Mouse (Mus musculus) lung, postnatal 10 days (tissue): ENCODE measurements around the gene Slc38a10.

Experiments used
- DNase-seq: peaks from one replicate; pipeline ENCODE4 v3.0.0; 2021

The Slc38a10 gene

DNA sequence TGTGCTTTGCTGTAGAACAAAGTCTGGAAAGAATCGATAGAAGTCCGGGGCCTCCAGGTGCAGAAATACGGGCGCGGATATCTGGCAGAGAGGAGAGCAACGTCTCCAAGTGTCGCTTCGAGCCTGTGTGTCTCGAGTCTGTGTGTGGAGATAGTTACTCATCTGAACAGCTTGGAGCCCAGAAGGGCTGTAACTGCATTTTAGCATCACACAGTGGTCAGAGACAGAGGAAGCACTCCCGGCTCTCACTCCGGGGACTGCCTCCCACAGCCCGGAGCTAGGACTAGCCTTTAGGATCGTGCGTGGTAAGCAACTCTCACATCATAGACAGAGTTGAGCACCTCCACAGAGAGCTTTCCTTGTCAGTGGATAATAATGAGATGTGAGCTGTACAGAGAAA, 22.1 kb upstream of the Slc38a10 start:
- no peak for DNase-seq

DNA sequence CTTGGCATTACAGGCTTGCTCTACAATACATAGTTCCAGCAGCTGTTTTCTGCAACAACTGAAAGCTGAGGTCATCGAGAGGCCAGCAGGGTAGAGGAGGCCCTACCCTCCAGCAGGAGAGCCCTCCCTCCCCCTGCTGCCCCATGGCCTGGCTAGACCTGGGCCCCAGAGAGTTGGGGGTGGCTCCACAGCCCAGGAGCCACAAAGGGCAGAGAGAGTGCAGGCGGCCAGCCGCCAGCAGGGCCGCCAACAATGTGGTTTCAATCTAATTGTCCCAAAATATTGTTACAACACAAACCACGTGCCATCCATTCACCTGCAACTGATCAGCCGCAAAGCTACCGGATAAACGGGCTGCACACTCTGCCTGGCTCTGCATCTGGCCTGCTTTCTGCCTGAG, 20.0 kb upstream of the Slc38a10 start:
- no peak for DNase-seq

- peak; percentile 91 for DNase-seq
Observed at GRCm38 (mm10) chr11:120169208-120169992, 18.3 kb upstream of the Slc38a10 start.

DNA sequence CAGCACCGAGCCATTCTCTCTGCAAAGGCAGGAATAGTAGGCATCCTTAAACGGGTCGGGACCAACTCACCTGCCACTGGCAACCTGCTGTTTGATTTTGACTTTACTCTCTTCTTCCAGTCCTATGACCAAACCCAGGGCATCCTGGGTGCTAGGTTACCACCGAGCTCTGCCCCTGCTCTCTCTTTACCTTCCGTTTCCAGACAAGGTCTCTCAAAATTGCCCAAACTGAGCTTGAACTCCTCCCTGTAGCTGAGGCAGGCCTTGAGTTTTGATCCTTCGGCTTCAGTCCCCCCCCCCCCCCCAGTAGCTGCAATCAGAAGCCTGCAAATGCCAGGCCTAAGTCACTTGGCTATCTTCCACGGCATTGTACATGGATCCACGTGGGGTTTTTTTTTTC, 17.4 kb upstream of the Slc38a10 start:
- DNase-seq: no peak

- DNase-seq: no peak
Observed at GRCm38 (mm10) chr11:120167921-120168356, 16.8 kb upstream of the Slc38a10 start.

DNA sequence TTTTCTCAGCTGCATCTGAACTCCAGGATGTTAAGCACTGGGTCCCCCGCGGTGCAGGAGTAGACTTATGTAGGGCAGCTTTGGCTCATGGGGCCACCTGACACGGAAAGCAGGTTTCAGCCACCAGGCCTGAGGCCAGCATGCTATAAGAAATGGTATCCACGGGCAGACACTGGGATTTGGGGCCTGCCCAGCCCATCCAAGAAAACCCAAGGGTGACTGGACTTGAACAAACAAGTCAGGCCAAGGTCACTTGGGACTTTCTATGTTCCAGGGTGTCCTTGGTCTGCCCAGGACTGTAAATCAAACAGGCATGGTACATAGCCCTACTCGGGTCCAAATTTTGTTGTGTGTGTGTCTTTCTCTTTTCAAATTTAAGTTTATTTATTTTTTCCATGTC, 15.9 kb upstream of the Slc38a10 start:
- DNase-seq: no peak

GRCm38 (mm10) chr11:120164471-120165261, 13.5 kb upstream of the Slc38a10 start:
- no peak for DNase-seq

DNA sequence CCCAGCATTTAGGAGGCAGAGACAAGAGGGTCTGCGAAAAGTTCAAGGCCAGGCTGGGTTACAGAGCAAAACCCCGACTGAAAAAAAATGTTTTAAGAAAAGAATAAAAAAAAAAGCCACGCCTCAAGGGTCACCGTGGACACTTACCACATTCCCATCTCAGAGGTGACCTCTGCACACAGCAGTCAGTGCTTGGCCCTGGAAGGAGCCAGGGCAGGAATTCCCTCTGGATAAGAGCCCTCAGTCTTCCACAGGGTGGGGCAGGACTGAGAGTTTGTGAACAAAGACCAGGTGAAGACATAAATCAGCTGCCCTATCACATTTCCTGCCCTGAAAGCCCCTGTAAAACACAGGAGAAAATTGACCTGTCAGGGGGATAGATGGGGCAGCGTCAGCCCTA, 12.9 kb upstream of the Slc38a10 start:
- no peak for DNase-seq

- DNase-seq: no peak
Observed at GRCm38 (mm10) chr11:120163207-120163606, 12.1 kb upstream of the Slc38a10 start.

- DNase-seq: no peak
Observed at GRCm38 (mm10) chr11:120161245-120161644, 10.1 kb upstream of the Slc38a10 start.

- DNase-seq: peak; percentile 60
Observed at GRCm38 (mm10) chr11:120160478-120160877, 9.3 kb upstream of the Slc38a10 start.

- DNase-seq: no peak
Observed at GRCm38 (mm10) chr11:120159653-120160052, 8.5 kb upstream of the Slc38a10 start.

DNA sequence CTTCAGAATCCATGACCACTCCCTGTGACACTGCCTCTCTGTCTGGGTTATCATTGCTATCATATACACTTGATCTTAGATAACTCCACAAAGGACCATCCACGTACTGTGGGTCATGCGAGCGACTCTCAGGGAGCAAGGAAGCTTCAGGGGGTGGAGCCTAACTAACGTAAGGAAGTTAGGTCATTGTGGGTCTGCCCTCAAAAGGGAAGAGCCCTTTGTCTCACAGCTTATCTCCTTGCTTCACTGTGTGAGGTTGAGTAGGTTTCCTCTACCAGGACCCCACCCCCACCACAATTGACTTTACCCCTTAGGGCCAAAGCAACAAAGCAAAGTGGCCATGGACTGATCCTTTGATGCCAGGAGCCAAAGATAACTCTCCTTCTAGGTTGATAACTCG, 7.7 kb upstream of the Slc38a10 start:
- peak; percentile 61 for DNase-seq

DNA sequence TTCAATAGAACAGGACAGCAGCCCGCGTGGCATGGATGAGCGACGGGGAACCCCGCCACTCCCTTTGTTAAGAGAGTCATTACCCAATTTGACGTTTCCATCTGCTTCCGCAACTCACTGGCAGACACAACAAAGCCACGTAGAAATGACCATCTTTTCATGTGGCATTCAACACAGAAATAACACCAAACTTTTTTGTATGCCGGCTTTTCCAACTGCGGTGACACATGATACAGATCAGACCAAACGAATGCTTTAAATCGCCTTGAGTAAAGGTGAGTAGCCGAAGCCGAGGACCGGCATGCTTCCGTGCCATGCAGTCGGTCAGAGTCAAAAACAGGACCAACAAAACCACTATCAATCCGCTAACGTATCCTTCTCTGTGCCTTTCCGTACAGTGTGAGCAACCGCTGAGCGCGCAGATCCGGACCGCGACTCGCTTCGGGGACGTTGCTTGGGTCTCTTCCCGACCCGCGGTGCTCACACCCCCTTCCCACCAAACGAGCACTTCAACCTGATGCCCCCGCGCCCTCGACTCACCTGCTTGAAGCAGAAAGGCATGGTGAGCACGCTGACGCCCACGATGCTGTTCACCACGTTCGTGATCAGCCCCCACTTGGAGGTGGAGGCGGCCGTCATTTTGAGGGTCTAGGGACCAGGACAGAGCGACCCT, 570 bp downstream of the Slc38a10 start:
- peak; percentile 41 for DNase-seq

- DNase-seq: no peak
Observed at GRCm38 (mm10) chr11:120149510-120150200, 1.5 kb downstream of the Slc38a10 start.

DNA sequence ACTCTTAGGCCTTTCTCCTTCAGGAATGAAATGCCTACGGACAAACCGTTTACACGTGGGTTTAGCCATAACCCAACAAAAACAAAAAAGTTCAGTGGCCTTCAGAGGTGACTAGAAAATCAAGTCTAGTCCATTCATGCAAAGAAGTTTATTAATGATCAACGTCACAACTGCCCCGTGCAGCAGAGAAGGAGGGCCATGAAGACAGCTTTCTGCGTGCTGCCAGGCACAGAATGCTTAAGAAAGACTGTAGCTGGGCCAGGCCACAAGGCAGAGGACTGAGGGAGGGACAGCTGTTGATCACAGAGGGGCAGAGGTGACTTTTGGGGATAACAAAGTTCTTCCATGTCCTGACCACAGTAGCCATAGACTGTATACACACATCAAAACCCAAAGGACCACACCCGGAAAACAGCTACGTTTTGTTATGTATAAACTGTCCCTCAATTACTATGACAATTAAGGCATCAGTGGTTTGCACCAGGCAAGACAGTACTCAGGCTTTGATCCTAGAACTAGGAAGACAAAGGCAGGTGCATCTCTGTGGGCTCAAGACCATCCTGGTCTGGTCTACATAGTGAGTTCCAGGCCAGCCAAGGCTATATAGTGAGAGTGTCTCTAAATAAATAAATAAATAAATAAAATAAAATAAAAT, 2.8 kb downstream of the Slc38a10 start:
- no peak for DNase-seq

DNA sequence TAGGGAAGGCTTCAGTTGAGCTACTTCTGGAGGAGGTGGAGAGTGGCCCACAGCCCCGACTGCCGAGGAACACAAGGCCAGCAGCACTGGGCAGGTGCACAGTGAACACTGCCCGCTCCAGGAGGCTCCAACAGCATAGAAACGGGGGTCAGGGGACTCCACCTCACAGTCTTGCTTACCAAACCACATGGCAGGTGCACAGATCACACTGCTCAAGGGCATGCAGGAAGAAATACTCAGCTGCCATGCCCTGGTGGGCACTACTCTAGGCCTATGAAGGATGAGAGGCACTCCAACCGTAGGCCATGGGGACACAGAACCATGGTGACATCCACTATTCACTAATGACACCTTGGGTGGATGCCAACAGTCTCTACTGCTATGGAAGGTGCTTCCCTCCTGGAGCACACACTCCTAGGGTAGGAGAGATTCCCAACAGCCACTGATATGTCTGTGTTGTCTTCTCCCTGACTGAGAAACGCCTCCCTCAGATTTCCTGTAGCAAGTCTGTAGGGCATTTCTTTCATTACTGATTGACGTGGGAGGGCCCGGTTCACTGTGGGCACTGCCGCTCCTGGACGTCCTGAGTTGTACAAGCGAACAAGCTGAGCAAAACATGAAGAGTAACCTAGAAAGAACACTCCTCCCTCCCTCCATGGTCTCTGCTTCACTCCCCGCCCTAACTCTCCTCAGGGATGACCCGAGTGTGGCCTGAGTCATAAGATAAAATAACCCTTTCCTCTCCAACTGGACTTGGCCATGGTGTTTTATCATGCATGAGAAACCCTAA, 7.2 kb downstream of the Slc38a10 start:
- no peak for DNase-seq

GRCm38 (mm10) chr11:120142601-120143051, 8.5 kb downstream of the Slc38a10 start:
- peak; percentile 86 for DNase-seq

DNA sequence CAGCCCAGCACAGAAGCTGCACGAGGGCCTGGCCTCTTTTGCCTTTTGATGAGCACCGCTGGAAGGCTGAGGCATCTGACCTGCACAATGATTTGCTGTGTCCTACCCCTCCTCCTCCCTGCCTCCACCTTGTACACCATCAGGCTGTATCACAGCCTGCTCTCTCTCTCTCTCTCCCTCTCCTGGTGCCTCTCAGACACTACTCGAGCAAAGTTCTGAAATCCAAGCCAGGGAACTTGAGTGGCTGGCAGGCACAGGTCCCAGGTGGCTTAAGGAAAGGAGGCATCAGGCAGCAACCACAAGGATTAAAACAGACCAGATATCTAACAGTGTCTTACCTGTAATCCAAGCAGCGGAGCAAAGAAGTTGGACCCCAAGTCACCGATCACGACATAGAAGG, 10.9 kb downstream of the Slc38a10 start:
- DNase-seq: peak; percentile 43

GRCm38 (mm10) chr11:120139309-120139731, 11.8 kb downstream of the Slc38a10 start:
- no peak for DNase-seq

GRCm38 (mm10) chr11:120137625-120138004, 13.5 kb downstream of the Slc38a10 start:
- DNase-seq: peak; percentile 29
